Mouse (Mus musculus): ENCODE data around the gene Lrrc8b. TPM values are rescaled to one million over a fixed set of nuclear protein-coding genes. Genes with fewer than 3 reads are reported as not detected.

The Lrrc8b gene
- total RNA-seq, 2 experiments from 2014 or later: 128 to 139 TPM

DNA sequence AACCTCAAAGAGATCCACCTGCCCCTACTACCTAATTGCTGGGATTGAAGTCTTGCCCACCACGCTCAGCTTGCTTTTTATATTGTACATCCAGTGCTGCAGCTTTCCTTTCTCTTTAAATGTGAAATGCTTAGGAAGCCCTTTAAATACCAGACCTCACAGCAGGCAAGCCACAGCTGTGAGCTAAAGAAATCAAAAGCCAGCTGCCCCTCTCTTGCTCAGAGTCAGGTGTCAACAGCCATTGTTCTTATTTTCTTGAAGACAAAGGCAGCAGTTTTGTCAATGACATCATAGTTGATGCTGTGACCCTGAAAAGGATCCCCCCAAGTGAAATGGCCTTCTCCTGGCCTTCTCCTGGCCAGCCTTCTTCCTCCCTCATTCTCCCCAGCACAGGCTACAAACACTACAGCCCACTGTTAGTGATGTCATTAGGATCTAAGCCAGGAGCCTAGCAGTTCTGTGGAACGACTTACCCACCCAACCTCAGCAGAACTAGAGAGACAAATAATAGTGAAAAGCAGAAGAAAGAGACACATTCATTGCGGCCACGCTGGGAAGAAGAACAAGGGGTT is 82.9 kb downstream of the Lrrc8b start:
- no peak for DNase-seq (ENCODE audit: extremely low spot score in 1 of 2, low spot score in 2 of 2)
- intact Hi-C loops (cut with DNase I): no loop called here

GRCm38 (mm10) chr5:105499396-105499795 is 83.8 kb downstream of the Lrrc8b start:
- no peak for DNase-seq (ENCODE audit: extremely low spot score in 1 of 2, low spot score in 2 of 2)
- intact Hi-C loops (cut with DNase I): no loop called here

DNA sequence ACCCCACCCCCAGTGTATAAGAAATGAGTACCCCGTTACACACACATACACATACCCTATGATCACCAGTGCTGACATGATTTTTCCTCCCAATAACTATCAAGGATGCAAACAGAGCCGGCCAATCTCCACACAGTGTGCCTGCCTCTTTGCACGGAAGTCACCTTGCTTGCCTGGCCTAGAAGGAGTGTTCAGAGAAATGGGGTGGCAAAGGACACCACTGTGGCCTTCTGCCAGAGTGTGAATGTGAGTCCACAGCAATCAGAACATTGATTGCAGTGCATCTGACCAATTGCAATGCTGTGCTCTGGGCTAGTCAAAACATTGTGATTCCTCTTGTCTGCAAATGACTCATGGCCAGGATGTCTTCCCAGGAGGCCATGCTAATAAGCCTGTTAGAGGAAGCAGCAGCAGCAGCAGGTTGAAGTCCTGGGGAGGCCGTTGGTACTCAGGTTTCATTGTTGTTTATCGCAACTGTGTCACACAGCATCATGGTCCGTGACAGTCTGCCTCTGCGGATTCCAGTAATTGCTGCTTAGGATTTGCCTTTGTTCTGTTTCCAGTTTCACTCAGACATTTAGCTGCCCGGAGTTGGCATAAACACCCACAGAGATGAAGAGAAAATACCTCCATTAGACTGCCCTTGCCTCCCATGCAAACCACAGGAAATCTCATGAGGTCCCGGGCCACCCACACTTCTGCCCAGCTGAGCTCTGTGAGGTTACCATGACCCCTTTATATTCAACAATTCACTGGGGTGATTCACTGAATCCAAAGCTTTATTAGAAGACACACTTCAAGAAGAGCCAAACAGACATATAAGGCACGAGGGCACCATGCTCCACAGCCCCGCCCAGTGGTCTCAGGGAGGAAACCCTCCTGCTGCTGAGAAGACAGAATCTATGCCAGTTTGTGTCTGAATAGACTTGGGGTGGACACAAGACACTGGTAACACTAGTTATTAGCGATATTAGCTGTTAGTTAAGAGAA is 84.9 kb downstream of the Lrrc8b start:
- DNase-seq (ENCODE audit: extremely low spot score in 1 of 2, low spot score in 2 of 2): peak in 1 of 2 experiments; percentile 53
- intact Hi-C loops (cut with DNase I): no loop called here

- DNase-seq (ENCODE audit: extremely low spot score in 1 of 2, low spot score in 2 of 2): no peak
Measured at GRCm38 (mm10) chr5:105501136-105501535, 85.6 kb downstream of the Lrrc8b start.

DNA sequence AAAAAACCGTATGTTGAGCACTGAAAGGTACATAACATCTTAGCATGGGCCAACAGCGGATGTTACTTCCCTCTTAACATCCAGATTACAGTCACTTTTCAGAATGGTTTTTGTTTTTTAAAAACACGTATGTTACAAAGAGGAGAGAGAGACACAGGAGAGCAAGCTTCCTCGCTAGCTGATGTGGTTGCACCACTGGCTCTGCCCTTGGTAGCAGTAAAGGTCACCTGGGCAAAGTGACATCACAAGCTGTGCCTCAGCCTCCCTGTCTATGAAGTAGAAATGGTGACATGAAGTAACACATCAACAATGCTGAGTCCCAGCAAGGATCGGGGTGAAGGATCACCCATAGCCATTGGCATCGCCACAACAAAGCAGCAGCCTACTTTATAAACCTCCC is 93.2 kb downstream of the Lrrc8b start:
- intact Hi-C loops (cut with DNase I): no loop called here
- DNase-seq (ENCODE audit: extremely low spot score in 1 of 2, low spot score in 2 of 2): no peak

More at GRCm38 (mm10) chr5:105501136-105501535, 85.6 kb downstream of the Lrrc8b start:
- intact Hi-C loops (cut with DNase I): no loop called here

GRCm38 (mm10) chr5:105512297-105512696 is 96.7 kb downstream of the Lrrc8b start:
- DNase-seq (ENCODE audit: extremely low spot score in 1 of 2, low spot score in 2 of 2): no peak
- intact Hi-C loops (cut with DNase I): no loop called here

DNA sequence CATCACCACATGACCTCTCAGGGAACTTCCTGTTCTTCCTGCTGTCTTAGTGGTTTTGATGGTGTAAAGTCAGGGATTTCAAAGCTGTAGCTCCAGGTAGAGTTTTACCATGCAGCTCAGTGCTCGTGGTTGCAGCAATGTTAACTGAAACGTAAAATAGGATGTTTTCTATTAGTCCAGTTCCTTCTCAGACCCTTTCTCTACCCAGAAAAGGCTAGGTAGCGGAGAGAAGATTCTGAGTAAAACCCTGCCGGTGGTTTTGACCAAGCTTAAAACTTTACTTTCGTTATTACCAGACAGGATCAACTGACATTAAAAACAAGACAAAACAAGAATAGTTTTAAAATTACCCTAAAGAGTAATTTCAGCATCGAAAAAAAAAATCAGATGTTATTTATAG is 100.0 kb downstream of the Lrrc8b start:
- no peak for DNase-seq (ENCODE audit: extremely low spot score in 1 of 2, low spot score in 2 of 2)
- intact Hi-C loops (cut with DNase I): loop anchor here (5.0 kb wide), 1 partner anchor 352 kb away; no protein-coding TSS in a partner anchor

GRCm38 (mm10) chr5:105516290-105516689 is 100.7 kb downstream of the Lrrc8b start:
- no peak for DNase-seq (ENCODE audit: extremely low spot score in 1 of 2, low spot score in 2 of 2)
- intact Hi-C loops (cut with DNase I): loop anchor here (5.0 kb wide), 1 partner anchor 351 kb away; no protein-coding TSS in a partner anchor

DNA sequence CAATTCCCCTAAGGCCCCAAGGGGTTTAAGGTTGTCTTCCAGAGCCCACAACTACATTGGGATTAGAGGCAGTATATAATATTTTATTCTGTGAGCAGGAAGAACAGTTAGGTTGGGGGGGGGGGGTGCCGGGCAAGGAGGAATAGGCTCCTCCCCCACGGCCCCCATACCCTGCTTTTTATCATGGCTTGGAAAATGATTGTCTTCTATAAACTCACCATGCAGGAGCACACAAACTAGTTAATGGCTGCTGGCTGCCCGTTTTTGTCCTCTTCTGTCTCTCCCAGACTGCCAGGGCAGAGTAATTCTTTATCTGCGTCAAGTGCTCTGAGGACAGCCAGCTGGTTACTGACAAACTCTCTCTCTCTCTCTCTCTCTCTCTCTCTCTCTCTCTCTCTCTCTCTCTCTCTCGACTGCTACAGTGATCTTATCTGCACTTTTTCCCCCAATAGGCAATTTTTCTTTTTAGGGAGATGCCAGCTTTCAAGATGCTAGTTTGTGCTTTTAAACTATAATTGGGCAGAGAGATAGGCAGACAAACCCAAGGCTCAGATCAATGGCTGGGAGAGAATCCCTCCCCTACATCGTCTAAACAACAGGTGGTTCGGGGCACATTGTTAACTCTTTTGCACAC is 102.5 kb downstream of the Lrrc8b start:
- no peak for DNase-seq (ENCODE audit: extremely low spot score in 1 of 2, low spot score in 2 of 2)
- intact Hi-C loops (cut with DNase I): loop anchor here (2.0 to 5.0 kb wide), 2 partner anchors 137 to 349 kb away; no protein-coding TSS in a partner anchor

GRCm38 (mm10) chr5:105518626-105519095 is 103.1 kb downstream of the Lrrc8b start:
- intact Hi-C loops (cut with DNase I): loop anchor here (2.0 to 5.0 kb wide), 2 partner anchors 136 to 349 kb away; no protein-coding TSS in a partner anchor
- no peak for DNase-seq (ENCODE audit: extremely low spot score in 1 of 2, low spot score in 2 of 2)

GRCm38 (mm10) chr5:105519096-105519975 is 103.8 kb downstream of the Lrrc8b start, which contains the start of gene Lrrc8c:
Gene Lrrc8c, plus strand, starts transcription at chr5:105519388.
- peak; percentile 73 to 92 for DNase-seq (ENCODE audit: extremely low spot score in 1 of 2, low spot score in 2 of 2)
- intact Hi-C loops (cut with DNase I): loop anchor here (2.0 to 5.0 kb wide), 2 partner anchors 135 to 348 kb away; no protein-coding TSS in a partner anchor

DNA sequence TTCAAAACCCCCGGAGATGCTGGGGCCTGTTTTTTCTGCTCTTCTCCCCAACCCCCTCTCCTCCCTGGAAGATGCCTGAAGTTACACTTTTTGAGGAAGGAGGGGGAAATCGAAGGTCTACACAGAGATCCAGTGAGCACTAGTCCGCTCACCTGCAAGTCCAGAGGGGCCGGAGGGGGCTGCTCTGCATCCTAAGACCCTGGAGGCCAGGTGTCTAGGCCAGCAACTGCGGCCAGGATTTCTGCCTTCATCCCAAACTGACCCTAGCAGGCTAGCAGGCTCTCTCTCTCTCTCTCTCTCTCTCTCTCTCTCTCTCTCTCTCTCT is 104.4 kb downstream of the Lrrc8b start:
- intact Hi-C loops (cut with DNase I): loop anchor here (2.0 to 5.0 kb wide), 3 partner anchors 37 to 347 kb away; no protein-coding TSS in a partner anchor
- DNase-seq (ENCODE audit: extremely low spot score in 1 of 2, low spot score in 2 of 2): no peak

GRCm38 (mm10) chr5:105520442-105520965 is 104.9 kb downstream of the Lrrc8b start:
- intact Hi-C loops (cut with DNase I): loop anchor here (5.0 kb wide), 1 partner anchor 37 kb away; no protein-coding TSS in a partner anchor
- DNase-seq (ENCODE audit: extremely low spot score in 1 of 2, low spot score in 2 of 2): no peak

DNA sequence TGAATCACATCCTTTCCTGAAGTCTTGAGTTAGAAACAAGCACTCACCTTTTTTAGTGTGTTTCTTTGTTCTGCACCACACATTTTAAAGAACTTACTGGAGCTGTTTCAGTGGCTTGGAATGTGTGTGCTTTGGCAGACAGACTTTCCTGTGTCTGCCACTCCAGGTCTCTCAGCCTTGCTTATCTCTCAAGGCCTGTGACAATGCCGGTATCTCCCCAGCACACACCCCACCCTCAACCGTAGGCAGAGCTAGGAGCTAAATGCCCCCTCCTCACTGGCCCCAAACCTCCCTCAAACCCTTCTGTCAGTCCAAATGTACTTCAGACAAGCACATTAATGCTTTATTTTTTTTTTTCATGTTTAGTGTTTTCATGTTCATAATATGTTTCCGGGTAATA is 107.9 kb downstream of the Lrrc8b start:
- intact Hi-C loops (cut with DNase I): loop anchor here (5.0 kb wide), 1 partner anchor 34 kb away; no protein-coding TSS in a partner anchor
- DNase-seq (ENCODE audit: extremely low spot score in 1 of 2, low spot score in 2 of 2): no peak

DNA sequence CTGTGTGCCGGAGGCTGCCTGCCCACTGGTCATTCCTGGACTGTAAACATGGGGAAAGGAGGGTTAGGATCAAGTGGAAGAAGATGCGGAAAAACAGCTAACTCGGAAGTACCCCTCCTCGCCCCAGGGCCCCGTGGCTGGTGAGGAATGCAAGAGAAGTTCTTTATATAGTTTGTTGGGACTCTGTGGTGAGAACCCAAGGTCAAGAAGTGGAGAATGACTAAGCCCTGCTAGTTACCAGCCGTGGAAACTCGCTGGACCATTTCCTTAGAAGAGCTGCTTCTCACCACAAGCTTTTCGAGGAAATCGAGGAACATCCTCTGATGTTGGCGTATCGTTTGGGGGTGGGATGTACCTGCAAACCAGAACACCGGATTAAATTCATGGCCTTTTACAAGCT is 109.4 kb downstream of the Lrrc8b start:
- intact Hi-C loops (cut with DNase I): no loop called here
- DNase-seq (ENCODE audit: extremely low spot score in 1 of 2, low spot score in 2 of 2): no peak

- DNase-seq (ENCODE audit: extremely low spot score in 1 of 2, low spot score in 2 of 2): no peak
- intact Hi-C loops (cut with DNase I): no loop called here
Measured at GRCm38 (mm10) chr5:105526107-105526645, 110.6 kb downstream of the Lrrc8b start.

DNA sequence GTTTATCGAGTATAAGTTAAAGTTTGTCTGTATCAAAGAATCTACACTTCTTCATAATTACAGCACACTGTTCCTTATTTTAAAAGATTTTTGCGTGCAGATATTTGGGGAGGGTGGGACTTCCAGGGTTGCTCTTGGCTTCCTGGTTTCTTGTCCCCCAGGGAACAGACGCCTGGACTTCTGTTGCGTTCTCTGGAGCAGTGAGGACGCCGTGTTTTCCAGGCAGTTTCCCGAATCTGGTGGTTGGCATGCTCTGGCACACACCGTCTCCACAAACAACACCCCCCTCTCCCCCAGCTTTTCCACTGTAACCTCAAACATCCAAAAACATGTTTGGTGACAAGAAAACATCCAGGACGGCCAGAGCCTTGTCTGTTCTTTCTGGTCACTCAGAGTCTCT is 111.2 kb downstream of the Lrrc8b start:
- intact Hi-C loops (cut with DNase I): no loop called here

More for the DNA sequence above, 111.2 kb downstream of the Lrrc8b start:
- no peak for DNase-seq (ENCODE audit: extremely low spot score in 1 of 2, low spot score in 2 of 2)
